Mouse (Mus musculus) heart, embryonic 16.5 days (tissue): ENCODE measurements around the gene Cd19. TPM values are rescaled to one million over a fixed set of nuclear protein-coding genes. Genes with fewer than 3 reads are reported as not detected.

Source experiments
- ATAC-seq: fragments of 200-750 bp; cut with Nextera tagmentation; replicated peaks from 2 replicates; pipeline ENCODE4 v1.8.0; 2017; ENCODE audit warnings: moderate number of reproducible peaks; ENCODE audit not compliant: insufficient read depth, low FRiP score; ENCODE audit errors: extremely low read depth
- H3K27ac ChIP-seq: fragments of 300-500 bp; sonication (generic); 2 replicates; pipeline ENCODE4 v1.5.1; 2014; ENCODE audit warnings: mild to moderate bottlenecking, low read length, control low read depth, moderate library complexity
- H3K27me3 ChIP-seq: fragments of 300-500 bp; sonication (generic); 2 replicates; pipeline ENCODE4 v1.6.1; 2014; ENCODE audit warnings: low read length, mixed read lengths; ENCODE audit not compliant: control insufficient read depth, insufficient read depth
- H3K36me3 ChIP-seq: fragments of 300-500 bp; sonication (generic); 2 replicates; pipeline ENCODE4 v1.6.1; 2014; ENCODE audit not compliant: control insufficient read depth, insufficient read depth
- H3K4me1 ChIP-seq: fragments of 300-500 bp; sonication (generic); 2 replicates; pipeline ENCODE4 v1.6.1; 2014; ENCODE audit warnings: low read length, mixed read lengths; ENCODE audit not compliant: control insufficient read depth, insufficient read depth
- H3K4me2 ChIP-seq: fragments of 300-500 bp; sonication (generic); 2 replicates; pipeline ENCODE4 v1.6.1; 2014; ENCODE audit warnings: low read depth, mild to moderate bottlenecking, control low read depth, low read length
- H3K4me3 ChIP-seq: fragments of 300-500 bp; sonication (generic); 2 replicates; pipeline ENCODE4 v1.5.1; 2014; ENCODE audit warnings: mild to moderate bottlenecking, control low read depth, low read length
- H3K9ac ChIP-seq: fragments of 300-500 bp; sonication (generic); 2 replicates; pipeline ENCODE4 v1.6.1; 2014; ENCODE audit warnings: low read length, control low read depth
- H3K9me3 ChIP-seq: fragments of 300-500 bp; sonication (generic); replicated peaks from 2 replicates; pipeline ENCODE4 v1.6.1; 2016; ENCODE audit warnings: low read length; ENCODE audit not compliant: control insufficient read depth
- WGBS: fragments of 180-500 bp; shearing (Covaris S2); extraction: QIAGEN DNeasy Blood & Tissue Kit; methylation state at CpG from one replicate; pipeline ENCODE4 v1.1.7; 2014; 5-methylcytosine and 5-hydroxymethylcytosine counted together
- polyA plus RNA-seq: library from polyadenylated mRNA; unstranded; fragments of >200 nt; fragmentation: Nextera tagmentation; extraction: Ambion mirVana; gene quantifications from 2 replicates; pipeline ENCODE4 v1.2.1, GENCODE M21; 2015

Gene Cd19
- polyA plus RNA-seq, 1 experiment from 2014 or later = 0.09 TPM

- H3K36me3 ChIP-seq = peaks cover 19% of the 10 kb centered on the region
- no peaks in the 10 kb centered on the region for H3K4me1 ChIP-seq
- no peak overlapping the region for H3K9ac ChIP-seq
- no peaks in the 10 kb centered on the region for H3K9me3 ChIP-seq
- H3K4me2 ChIP-seq = no peak overlapping the region
- no peak for ATAC-seq
- H3K27ac ChIP-seq = no peak overlapping the region
- H3K4me3 ChIP-seq = no peak overlapping the region
- 88% methylated on average over 9 of the region's 9 CpGs for WGBS
- no peaks in the 10 kb centered on the region for H3K27me3 ChIP-seq
These were observed 29.8 kb upstream of the Cd19 start for GRCm38 (mm10) chr7:126444536-126444935.

DNA sequence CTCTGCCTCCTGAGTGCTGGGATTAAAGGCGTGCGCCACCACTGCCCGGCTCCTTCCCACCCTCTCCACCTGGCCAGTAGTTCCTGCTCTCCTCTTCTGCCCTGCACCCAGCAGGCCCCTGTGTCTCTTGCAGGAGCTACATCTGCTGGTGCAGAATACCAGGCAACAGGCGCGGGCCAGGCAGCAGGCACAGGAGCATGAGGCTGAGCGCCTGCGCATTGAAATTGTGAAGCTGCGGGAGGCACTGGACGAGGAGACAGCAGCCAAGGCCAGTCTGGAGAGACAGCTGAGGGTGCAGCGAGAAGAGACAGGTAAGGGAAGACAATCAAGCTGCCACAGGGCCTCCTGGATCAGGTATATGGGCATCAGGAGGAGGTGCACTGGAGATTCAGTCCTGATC lies 29.3 kb upstream of the Cd19 start:
- peaks cover 19% of the 10 kb centered on the region for H3K36me3 ChIP-seq
- H3K27ac ChIP-seq = no peak overlapping the region
- H3K4me3 ChIP-seq = no peak overlapping the region
- ATAC-seq = no peak
- H3K9ac ChIP-seq = no peak overlapping the region
- no peak overlapping the region for H3K4me2 ChIP-seq
- H3K9me3 ChIP-seq = no peaks in the 10 kb centered on the region
- no peaks in the 10 kb centered on the region for H3K27me3 ChIP-seq
- H3K4me1 ChIP-seq = no peaks in the 10 kb centered on the region
- WGBS = 94% methylated on average over 10 of the region's 10 CpGs

DNA sequence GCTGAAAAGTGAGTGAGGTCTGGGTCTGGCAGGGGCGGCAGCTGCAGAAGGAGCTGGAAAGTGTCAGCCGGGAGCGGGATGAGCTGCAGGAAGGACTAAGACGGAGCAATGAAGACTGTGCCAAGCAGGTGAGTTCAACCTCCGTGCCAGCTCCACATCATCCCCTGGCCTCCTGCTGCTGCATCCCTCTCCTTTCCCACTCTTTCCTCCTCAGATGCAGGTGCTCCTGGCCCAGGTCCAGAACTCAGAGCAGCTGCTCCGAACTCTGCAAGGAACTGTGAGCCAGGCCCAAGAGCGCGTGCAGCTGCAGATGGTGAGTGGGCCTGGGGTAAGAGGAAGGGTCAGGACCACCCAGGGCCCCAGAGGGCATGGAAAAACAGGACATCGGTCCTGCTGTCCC lies 25.4 kb upstream of the Cd19 start:
- no peak overlapping the region for H3K27ac ChIP-seq
- H3K9ac ChIP-seq = no peak overlapping the region
- peaks cover 17% of the 10 kb centered on the region for H3K36me3 ChIP-seq
- no peak overlapping the region for H3K4me3 ChIP-seq
- H3K4me2 ChIP-seq = no peak overlapping the region
- no peaks in the 10 kb centered on the region for H3K9me3 ChIP-seq
- ATAC-seq = no peak
- no peaks in the 10 kb centered on the region for H3K4me1 ChIP-seq
- H3K27me3 ChIP-seq = no peaks in the 10 kb centered on the region
- 85% methylated on average over 9 of the region's 9 CpGs for WGBS

GRCm38 (mm10) chr7:126436851-126437250 lies 22.2 kb upstream of the Cd19 start:
- peak; percentile 55; the same call in 1 of the 2 replicates for ATAC-seq
- Histone ChIP-seq H3K4me3 (no peak overlapping the region), H3K9me3 (no peaks in the 10 kb centered on the region), H3K4me2 (no peak overlapping the region), H3K36me3 (peaks cover 5% of the 10 kb centered on the region; the same call in 1 of the 2 replicates), H3K27me3 (no peaks in the 10 kb centered on the region), H3K9ac (no peak overlapping the region), H3K4me1 (no peaks in the 10 kb centered on the region), H3K27ac (no peak overlapping the region)
- WGBS = 17% methylated on average over 8 of the region's 8 CpGs

DNA sequence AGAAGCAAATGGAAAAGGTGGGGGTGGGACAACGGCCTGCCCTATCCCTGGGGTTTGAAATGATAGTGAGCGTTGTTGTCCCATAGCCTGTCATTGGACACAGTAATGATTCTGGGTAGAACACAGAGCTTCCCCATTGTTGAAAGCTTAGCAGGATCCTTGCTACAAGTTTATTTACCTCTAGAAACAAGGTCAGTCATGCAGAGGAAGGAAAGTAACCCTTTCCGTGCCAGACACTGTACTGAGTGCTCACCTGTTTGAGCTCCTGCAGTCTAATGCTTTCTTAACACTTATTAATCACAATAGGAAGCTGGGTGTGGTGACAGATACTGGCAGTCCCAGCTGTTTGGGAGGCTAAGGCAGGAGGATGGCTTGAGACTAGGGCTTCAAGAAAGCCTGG lies 21.1 kb upstream of the Cd19 start:
- Histone ChIP-seq H3K9ac (no peak overlapping the region), H3K4me2 (no peak overlapping the region), H3K4me1 (no peaks in the 10 kb centered on the region), H3K27me3 (no peaks in the 10 kb centered on the region), H3K36me3 (peaks cover 5% of the 10 kb centered on the region; the same call in 1 of the 2 replicates), H3K27ac (no peak overlapping the region), H3K9me3 (no peaks in the 10 kb centered on the region), H3K4me3 (no peak overlapping the region)
- no peak for ATAC-seq
- 83% methylated on average over 3 of the region's 3 CpGs for WGBS

DNA sequence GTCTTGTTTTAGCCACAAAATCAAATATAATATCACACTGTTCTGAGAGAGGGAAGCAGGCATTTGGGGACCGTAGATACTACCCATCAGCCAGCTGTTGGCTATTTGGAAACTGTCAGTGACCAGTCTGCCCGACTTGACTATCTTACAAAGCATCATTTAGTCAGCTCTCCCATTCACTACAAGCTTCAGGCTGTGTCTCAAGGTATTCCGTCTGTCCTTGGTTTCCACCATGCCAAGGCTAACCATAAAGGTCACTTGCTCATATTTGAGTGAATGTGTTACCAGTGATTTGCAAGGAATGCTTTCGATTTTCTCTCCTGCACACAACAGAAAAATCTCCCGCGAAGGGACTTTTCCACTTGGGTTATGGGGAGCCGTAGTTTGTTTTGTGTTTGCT lies 20.0 kb upstream of the Cd19 start:
- no peak overlapping the region for H3K4me3 ChIP-seq
- H3K27me3 ChIP-seq = no peaks in the 10 kb centered on the region
- H3K4me2 ChIP-seq = no peak overlapping the region
- peaks cover 1% of the 10 kb centered on the region for H3K4me1 ChIP-seq
- H3K36me3 ChIP-seq = peaks cover 5% of the 10 kb centered on the region; the same call in 1 of the 2 replicates
- ATAC-seq = no peak
- no peak overlapping the region for H3K27ac ChIP-seq
- no peaks in the 10 kb centered on the region for H3K9me3 ChIP-seq
- H3K9ac ChIP-seq = no peak overlapping the region
- WGBS = 84% methylated on average over 7 of the region's 7 CpGs

DNA sequence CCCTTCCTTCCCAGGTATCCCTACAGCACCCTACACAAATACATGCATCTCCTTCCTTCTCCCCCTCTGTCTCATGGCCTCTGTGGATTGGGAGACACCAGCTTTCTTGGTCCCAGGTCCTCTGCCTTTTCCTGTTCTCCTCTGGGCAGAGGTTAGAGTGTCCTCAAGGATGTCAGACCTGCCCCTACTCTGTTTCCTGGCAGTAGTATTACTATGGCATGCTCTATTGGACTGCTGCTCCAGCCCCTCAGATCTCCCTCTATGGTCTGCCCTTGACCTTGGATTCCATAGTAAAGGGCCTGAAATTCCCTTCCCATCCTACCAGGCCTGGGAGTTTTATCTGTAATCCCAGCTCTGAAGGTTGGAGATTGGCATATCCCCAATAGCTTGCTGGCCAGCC lies 15.5 kb upstream of the Cd19 start:
- Histone ChIP-seq H3K9ac (no peak overlapping the region), H3K27me3 (no peaks in the 10 kb centered on the region), H3K9me3 (peaks cover 5% of the 10 kb centered on the region; the same call in 1 of the 2 replicates), H3K4me3 (no peak overlapping the region), H3K4me1 (peaks cover 6% of the 10 kb centered on the region), H3K4me2 (no peak overlapping the region; the same call in 1 of the 2 replicates), H3K27ac (no peak overlapping the region), H3K36me3 (no peaks in the 10 kb centered on the region)
- no peak for ATAC-seq

DNA sequence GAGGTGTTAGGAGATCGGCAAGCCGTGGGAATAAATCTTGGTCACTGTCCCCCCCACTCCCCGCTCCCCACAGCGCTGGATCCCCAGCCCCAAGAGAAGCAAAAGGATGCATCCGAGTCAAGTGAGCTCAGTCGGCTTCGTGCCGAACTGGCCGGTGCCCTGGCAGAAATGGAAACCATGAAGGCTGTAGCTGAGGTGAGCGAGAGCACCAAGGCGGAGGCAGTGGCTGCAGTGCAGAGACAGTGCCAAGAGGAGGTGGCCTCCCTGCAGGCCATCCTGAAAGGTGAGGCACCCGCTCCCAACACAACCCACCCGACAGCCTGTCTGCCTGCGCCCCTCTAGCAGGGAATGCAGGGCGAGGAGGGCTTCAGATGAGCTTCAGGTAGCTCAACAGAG lies 14.8 kb upstream of the Cd19 start:
- Histone ChIP-seq H3K9me3 (peaks cover 5% of the 10 kb centered on the region; the same call in 1 of the 2 replicates), H3K9ac (peak overlapping the region; percentile 64), H3K36me3 (no peaks in the 10 kb centered on the region), H3K27me3 (no peaks in the 10 kb centered on the region), H3K4me3 (peak overlapping the region; percentile 67), H3K4me2 (peak overlapping the region; percentile 75), H3K27ac (no peak overlapping the region), H3K4me1 (peaks cover 6% of the 10 kb centered on the region)
- 30% methylated on average over 15 of the region's 15 CpGs for WGBS
- ATAC-seq = no peak; the same call in 1 of the 2 replicates

- no peaks in the 10 kb centered on the region for H3K27me3 ChIP-seq
- H3K4me3 ChIP-seq = peak within 1 kb of the TSS; percentile 67
- peak within 1 kb of the TSS; percentile 75 for H3K4me2 ChIP-seq
- WGBS = under 1% methylated on average over 82 of the region's 82 CpGs
- peak within 1 kb of the TSS; percentile 82 for H3K27ac ChIP-seq
- ATAC-seq = peak; percentile 93
- peaks cover 6% of the 10 kb centered on the region for H3K4me1 ChIP-seq
- peaks cover 5% of the 10 kb centered on the region; the same call in 1 of the 2 replicates for H3K9me3 ChIP-seq
- H3K9ac ChIP-seq = peak within 1 kb of the TSS; percentile 78
- no peaks in the 10 kb centered on the region for H3K36me3 ChIP-seq
These were observed 14.2 kb upstream of the Cd19 start, which contains the start of gene Rabep2 for GRCm38 (mm10) chr7:126428631-126429502. Rabep2 (plus strand) TSS chr7:126428759.
